Mouse (Mus musculus) forebrain, embryonic 14.5 days (tissue): ENCODE results near the gene Gtpbp2. TPM values are rescaled to one million over a fixed set of nuclear protein-coding genes. Genes with fewer than 3 reads are reported as not detected.

Experiments used
- ATAC-seq: fragments of 200-750 bp; cut with Nextera tagmentation; 2 replicates; pipeline ENCODE4 v1.8.0; 2017; ENCODE audit warnings: mild to moderate bottlenecking, moderate library complexity
- DNase-seq: peaks from one replicate; pipeline ENCODE4 v3.0.0-alpha.2; 2015; ENCODE audit warnings: low spot score
- H3K27ac ChIP-seq: fragments of 300-500 bp; sonication (generic); 2 replicates; pipeline ENCODE4 v1.5.1; 2014; ENCODE audit warnings: low read depth, mild to moderate bottlenecking, control low read depth, low read length, moderate library complexity
- H3K27me3 ChIP-seq: fragments of 300-500 bp; sonication (generic); replicated peaks from 2 replicates; pipeline ENCODE4 v1.6.1; 2014; ENCODE audit warnings: low read length, control low read depth, mixed read lengths; ENCODE audit not compliant: control insufficient read depth, insufficient read depth
- H3K36me3 ChIP-seq: fragments of 300-500 bp; sonication (generic); 2 replicates; pipeline ENCODE4 v1.6.1; 2014; ENCODE audit warnings: low read length, control low read depth; ENCODE audit not compliant: control insufficient read depth, insufficient read depth
- H3K4me1 ChIP-seq: fragments of 300-500 bp; sonication (generic); 2 replicates; pipeline ENCODE4 v1.6.1; 2014; ENCODE audit warnings: antibody characterized with exemption, low read length, control low read depth; ENCODE audit not compliant: control insufficient read depth, insufficient read depth
- H3K4me2 ChIP-seq: fragments of 300-500 bp; sonication (generic); 2 replicates; pipeline ENCODE4 v1.6.1; 2014; ENCODE audit warnings: mild to moderate bottlenecking, control low read depth, low read length
- H3K4me3 ChIP-seq: fragments of 300-500 bp; sonication (generic); 2 replicates; pipeline ENCODE4 v1.5.1; 2014; ENCODE audit warnings: low read depth, low read length, control low read depth
- H3K9ac ChIP-seq: fragments of 300-500 bp; sonication (generic); 2 replicates; pipeline ENCODE4 v1.6.1; 2014; ENCODE audit warnings: mild to moderate bottlenecking, low read length, control low read depth, moderate library complexity
- H3K9me3 ChIP-seq: fragments of 300-500 bp; sonication (generic); replicated peaks from 2 replicates; pipeline ENCODE4 v1.6.1; 2016; ENCODE audit warnings: low read length, control low read depth, mixed read lengths; ENCODE audit not compliant: control insufficient read depth
- WGBS: fragments of 180-500 bp; shearing (Covaris S2); extraction: QIAGEN DNeasy Blood & Tissue Kit; methylation state at CpG from one replicate; pipeline ENCODE4 v1.1.7; 2014; 5-methylcytosine and 5-hydroxymethylcytosine counted together
- polyA plus RNA-seq: library from polyadenylated mRNA; unstranded; fragments of >200 nt; fragmentation: Nextera tagmentation; extraction: Ambion mirVana; gene quantifications from 2 replicates; pipeline ENCODE4 v1.2.1, GENCODE M21; 2014

The Gtpbp2 gene
- polyA plus RNA-seq, 1 experiment from 2014 or later = 21.6 TPM

GRCm38 (mm10) chr17:46143578-46144423, 17.0 kb upstream of the Gtpbp2 start, which contains the start of gene Rsph9:
Gene Rsph9, minus strand, starts transcription at chr17:46144216.
- H3K27me3 ChIP-seq = no peaks in the 10 kb centered on the region
- ATAC-seq = peak; percentile 98
- H3K9me3 ChIP-seq = no peaks in the 10 kb centered on the region
- peak within 1 kb of the TSS; percentile 72 for H3K9ac ChIP-seq
- H3K27ac ChIP-seq = no peak within 1 kb of the TSS
- peak within 1 kb of the TSS; percentile 45 for H3K4me3 ChIP-seq
- peaks cover 9% of the 10 kb centered on the region; the same call in 1 of the 2 replicates for H3K4me1 ChIP-seq
- peak within 1 kb of the TSS; percentile 74 for H3K4me2 ChIP-seq
- peaks cover 28% of the 10 kb centered on the region for H3K36me3 ChIP-seq
- WGBS = 6% methylated on average over 37 of the region's 37 CpGs
- DNase-seq = peak; percentile 88

GRCm38 (mm10) chr17:46152847-46153782, 7.7 kb upstream of the Gtpbp2 start, which contains the start of gene Mad2l1bp:
Gene Mad2l1bp, minus strand, starts transcription at chr17:46153553.
- 9% methylated on average over 33 of the region's 33 CpGs for WGBS
- DNase-seq = peak; percentile 97
- peak within 1 kb of the TSS; percentile 96 for H3K4me2 ChIP-seq

GRCm38 (mm10) chr17:46154336-46154735, 6.5 kb upstream of the Gtpbp2 start:
- ATAC-seq (no peak), DNase-seq (no peak)
- 92% methylated on average over 3 of the region's 3 CpGs for WGBS
- no peak overlapping the region for H3K27ac ChIP-seq
- H3K36me3 ChIP-seq = no peaks in the 10 kb centered on the region
- no peak overlapping the region for H3K4me2 ChIP-seq
- H3K9ac ChIP-seq = no peak overlapping the region
- H3K4me1 ChIP-seq = peaks cover 6% of the 10 kb centered on the region; the same call in 1 of the 2 replicates
- H3K4me3 ChIP-seq = no peak overlapping the region
- H3K27me3 ChIP-seq = no peaks in the 10 kb centered on the region
- H3K9me3 ChIP-seq = no peaks in the 10 kb centered on the region

More at GRCm38 (mm10) chr17:46152847-46153782, 7.7 kb upstream of the Gtpbp2 start, which contains the start of gene Mad2l1bp:
- no peak within 1 kb of the TSS for H3K27ac ChIP-seq
- no peaks in the 10 kb centered on the region for H3K27me3 ChIP-seq
- H3K4me3 ChIP-seq = peak within 1 kb of the TSS; percentile 61
- H3K36me3 ChIP-seq = peaks cover 12% of the 10 kb centered on the region
- ATAC-seq = peak; percentile 95
- H3K9ac ChIP-seq = peak within 1 kb of the TSS; percentile 67
- H3K4me1 ChIP-seq = peaks cover 6% of the 10 kb centered on the region; the same call in 1 of the 2 replicates
- H3K9me3 ChIP-seq = no peaks in the 10 kb centered on the region

- Histone ChIP-seq H3K4me3 (no peak overlapping the region), H3K4me2 (no peak overlapping the region), H3K36me3 (no peaks in the 10 kb centered on the region), H3K4me1 (peaks cover 10% of the 10 kb centered on the region), H3K27ac (no peak overlapping the region), H3K27me3 (no peaks in the 10 kb centered on the region), H3K9me3 (no peaks in the 10 kb centered on the region), H3K9ac (no peak overlapping the region)
- no peak for DNase-seq
- WGBS = 89% methylated on average over 5 of the region's 5 CpGs
- no peak for ATAC-seq
These were observed 4.2 kb upstream of the Gtpbp2 start for GRCm38 (mm10) chr17:46156680-46157079.

- H3K27me3 ChIP-seq = no peaks in the 10 kb centered on the region
- peaks cover 14% of the 10 kb centered on the region for H3K4me1 ChIP-seq
- WGBS = 80% methylated on average over 8 of the region's 8 CpGs
- no peak for ATAC-seq
- H3K4me3 ChIP-seq = no peak overlapping the region
- H3K36me3 ChIP-seq = no peaks in the 10 kb centered on the region
- H3K9ac ChIP-seq = no peak overlapping the region
- H3K27ac ChIP-seq = no peak overlapping the region
- no peaks in the 10 kb centered on the region for H3K9me3 ChIP-seq
- DNase-seq = no peak
- H3K4me2 ChIP-seq = no peak overlapping the region
These were observed 3.7 kb upstream of the Gtpbp2 start for GRCm38 (mm10) chr17:46157131-46157530.

- DNase-seq = no peak
These were observed 1.6 kb upstream of the Gtpbp2 start for GRCm38 (mm10) chr17:46159236-46159635.

GRCm38 (mm10) chr17:46160090-46160662, 656 bp upstream of the Gtpbp2 start:
- under 1% methylated on average over 16 of the region's 16 CpGs for WGBS
- H3K27ac ChIP-seq = peak overlapping the region; percentile 23; the same call in 1 of the 2 replicates
- H3K9me3 ChIP-seq = no peaks in the 10 kb centered on the region
- peaks cover 19% of the 10 kb centered on the region for H3K36me3 ChIP-seq
- peaks cover 18% of the 10 kb centered on the region; the same call in 1 of the 2 replicates for H3K4me1 ChIP-seq
- ATAC-seq (peak; percentile 70), DNase-seq (peak; percentile 93)
- peak overlapping the region; percentile 83 for H3K4me2 ChIP-seq
- peak overlapping the region; percentile 57 for H3K9ac ChIP-seq
- H3K4me3 ChIP-seq = peak overlapping the region; percentile 78
- no peaks in the 10 kb centered on the region for H3K27me3 ChIP-seq

More at GRCm38 (mm10) chr17:46159236-46159635, 1.6 kb upstream of the Gtpbp2 start:
- Histone ChIP-seq H3K4me3 (no peak overlapping the region), H3K9ac (no peak overlapping the region), H3K27me3 (no peaks in the 10 kb centered on the region), H3K4me2 (no peak overlapping the region), H3K9me3 (no peaks in the 10 kb centered on the region), H3K27ac (no peak overlapping the region), H3K4me1 (peaks cover 18% of the 10 kb centered on the region; the same call in 1 of the 2 replicates), H3K36me3 (peaks cover 10% of the 10 kb centered on the region; the same call in 1 of the 2 replicates)
- WGBS = 67% methylated on average over 2 of the region's 2 CpGs
- ATAC-seq = no peak

GRCm38 (mm10) chr17:46161179-46161578, 347 bp downstream of the Gtpbp2 start:
- H3K4me2 ChIP-seq = peak overlapping the region; percentile 83
- no peaks in the 10 kb centered on the region for H3K9me3 ChIP-seq
- H3K36me3 ChIP-seq = peaks cover 29% of the 10 kb centered on the region
- peak overlapping the region; percentile 88 for H3K9ac ChIP-seq
- peak overlapping the region; percentile 76; the same call in 1 of the 2 replicates for H3K27ac ChIP-seq
- peak overlapping the region; percentile 78 for H3K4me3 ChIP-seq
- DNase-seq (peak; percentile 56), ATAC-seq (peak; percentile 30)
- WGBS = under 1% methylated on average over 19 of the region's 19 CpGs
- H3K4me1 ChIP-seq = peaks cover 18% of the 10 kb centered on the region; the same call in 1 of the 2 replicates
- H3K27me3 ChIP-seq = no peaks in the 10 kb centered on the region
